Mouse (Mus musculus): ENCODE results near the gene Stt3b. TPM values are rescaled to one million over a fixed set of nuclear protein-coding genes. Genes with fewer than 3 reads are reported as not detected.

Gene Stt3b
- polyA plus RNA-seq, 1 experiment, result 14.7 TPM

DNA sequence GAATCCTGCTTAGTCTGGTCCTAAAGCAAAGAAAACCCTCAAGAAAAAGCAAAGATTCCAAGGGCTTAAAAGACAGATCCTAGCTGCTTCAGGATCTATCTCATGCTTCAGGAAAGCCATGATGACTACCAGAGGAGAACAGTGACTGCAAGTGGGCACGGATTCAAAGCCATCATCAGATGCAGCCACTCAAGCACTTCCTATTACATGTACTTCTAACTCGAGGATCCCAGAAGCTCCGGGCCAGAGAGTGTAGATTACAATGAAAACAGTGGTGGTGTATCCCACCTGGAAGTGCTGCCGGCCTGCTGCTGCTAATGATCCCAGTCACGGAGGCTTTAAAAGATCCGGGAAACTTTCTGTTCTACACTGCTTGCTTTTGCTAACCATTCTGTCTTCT, 4.0 kb downstream of the Stt3b start:
- Histone ChIP-seq H3K4me1 (peaks cover 67% of the 10 kb centered on the region), H3K36me3 (replicated peaks; ENCODE audit: low read length) (peaks cover 14% of the 10 kb centered on the region), H3K27me3 (replicated peaks) (no peaks in the 10 kb centered on the region), H3K4me3 (replicated peaks) (peak overlapping the region; percentile 99), H3K9me3 (no peaks in the 10 kb centered on the region)
- TF ChIP-seq GATA1 (IDR thresholded peaks at IDR 0.05; ENCODE audit: borderline replicate concordance, low read length), result no peak
- no peak for TF ChIP-seq FLI1 (IDR thresholded peaks at IDR 0.05; ENCODE audit: low read length)

DNA sequence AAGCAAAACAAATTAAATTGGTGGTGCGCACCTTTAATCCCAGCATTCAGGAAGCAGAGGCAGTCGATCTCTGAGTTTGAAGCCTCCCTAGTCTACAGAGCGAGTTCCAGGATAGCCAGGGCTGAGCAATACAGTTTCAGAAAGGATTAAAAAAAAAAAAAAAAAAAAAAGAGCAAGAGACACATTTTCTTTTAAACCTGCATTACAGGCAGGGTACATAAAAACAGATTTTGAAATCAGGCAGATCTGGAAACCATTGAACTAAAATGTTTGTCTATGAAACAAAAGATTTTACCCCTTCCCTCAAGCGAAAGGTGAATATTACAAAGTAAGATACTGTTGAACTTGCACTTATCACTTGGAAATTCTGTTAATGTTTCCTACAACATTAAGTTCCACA, 6.1 kb downstream of the Stt3b start:
- Histone ChIP-seq H3K36me3 (replicated peaks; ENCODE audit: low read length) (peaks cover 21% of the 10 kb centered on the region), H3K27me3 (replicated peaks) (no peaks in the 10 kb centered on the region), H3K4me3 (replicated peaks) (no peak overlapping the region), H3K9me3 (no peaks in the 10 kb centered on the region), H3K4me1 (peaks cover 81% of the 10 kb centered on the region)
- TF ChIP-seq GATA1 (IDR thresholded peaks at IDR 0.05; ENCODE audit: borderline replicate concordance, low read length), result no peak
- TF ChIP-seq FLI1 (IDR thresholded peaks at IDR 0.05; ENCODE audit: low read length), result no peak

DNA sequence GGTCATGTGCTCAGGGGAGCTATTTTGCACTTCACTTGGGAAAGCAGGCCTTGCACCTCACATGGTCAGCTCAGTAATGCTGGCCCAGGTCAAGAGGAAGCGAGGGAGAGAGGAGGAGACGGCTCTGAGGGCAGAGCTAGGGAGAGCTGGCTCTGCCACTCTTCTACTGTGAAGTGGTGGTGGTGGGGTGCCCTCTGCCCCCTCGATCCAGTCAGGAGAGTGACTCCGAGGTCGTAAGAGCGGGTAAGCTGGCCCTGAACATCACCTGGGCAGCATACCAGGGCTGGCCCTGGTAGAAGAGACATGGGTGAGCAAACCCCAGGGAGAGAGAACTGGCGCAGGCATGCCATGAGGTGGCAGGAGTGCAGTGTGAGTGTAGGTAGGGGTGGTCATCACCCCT, 8.6 kb downstream of the Stt3b start:
- H3K4me3 ChIP-seq (replicated peaks), result peak overlapping the region; percentile 76
- H3K4me1 ChIP-seq, result peaks cover 95% of the 10 kb centered on the region
- no peaks in the 10 kb centered on the region for H3K9me3 ChIP-seq
- no peak for TF ChIP-seq GATA1 (IDR thresholded peaks at IDR 0.05; ENCODE audit: borderline replicate concordance, low read length)
- no peak for TF ChIP-seq FLI1 (IDR thresholded peaks at IDR 0.05; ENCODE audit: low read length)
- H3K27me3 ChIP-seq (replicated peaks), result no peaks in the 10 kb centered on the region
- H3K36me3 ChIP-seq (replicated peaks; ENCODE audit: low read length), result peaks cover 26% of the 10 kb centered on the region

DNA sequence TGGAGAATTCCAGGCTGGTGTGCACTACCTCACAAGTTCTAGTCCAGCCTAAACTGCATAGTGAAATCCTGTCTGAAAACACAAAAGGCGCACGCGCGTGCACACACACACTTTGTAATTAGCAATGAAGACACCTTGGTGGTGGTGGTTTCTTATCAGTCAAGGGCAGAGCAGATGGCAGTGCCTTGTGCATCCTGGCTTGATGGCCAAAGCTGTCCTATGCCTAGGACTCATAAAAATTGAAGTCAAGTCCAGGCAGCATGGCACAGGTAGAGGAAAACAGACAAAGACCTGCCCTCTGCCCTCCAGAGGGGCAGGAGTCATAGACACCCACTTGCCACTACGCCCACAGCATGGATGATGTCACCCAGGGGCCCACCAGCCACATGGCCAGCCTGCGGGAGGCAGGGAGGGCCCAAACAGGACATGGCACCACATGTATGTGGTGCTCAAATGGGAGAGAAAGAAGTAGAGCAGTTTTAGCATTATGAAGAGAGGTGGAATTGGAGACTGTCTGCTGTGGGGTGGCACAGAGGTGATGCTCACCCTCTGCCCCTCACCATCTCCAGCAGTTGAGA, 9.1 kb downstream of the Stt3b start:
- no peak for TF ChIP-seq FLI1 (IDR thresholded peaks at IDR 0.05; ENCODE audit: low read length)
- no peak for TF ChIP-seq GATA1 (IDR thresholded peaks at IDR 0.05; ENCODE audit: borderline replicate concordance, low read length)
- Histone ChIP-seq H3K36me3 (replicated peaks; ENCODE audit: low read length) (peaks cover 26% of the 10 kb centered on the region), H3K27me3 (replicated peaks) (no peaks in the 10 kb centered on the region), H3K9me3 (no peaks in the 10 kb centered on the region), H3K4me1 (peaks cover 95% of the 10 kb centered on the region), H3K4me3 (replicated peaks) (peak overlapping the region; percentile 76)

DNA sequence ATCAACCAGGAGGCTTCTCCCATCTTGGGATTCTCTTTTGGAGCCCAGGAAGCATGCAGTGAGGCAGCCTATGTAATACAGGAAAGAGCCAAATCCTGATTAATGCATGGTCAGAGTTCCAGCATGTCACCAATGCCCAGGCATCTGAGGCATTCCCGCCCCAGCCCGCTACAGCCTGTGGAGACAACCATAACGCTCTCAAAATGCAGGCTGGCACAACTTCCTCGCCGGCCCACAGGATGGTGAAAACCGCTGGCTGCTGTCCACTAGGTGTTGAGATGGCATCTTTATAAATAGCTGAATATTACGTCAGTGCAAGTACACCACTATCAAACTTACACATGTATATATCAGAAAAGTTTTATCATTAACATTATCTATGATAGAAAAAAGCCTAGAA, 13.5 kb downstream of the Stt3b start:
- Histone ChIP-seq H3K36me3 (replicated peaks; ENCODE audit: low read length) (peaks cover 41% of the 10 kb centered on the region), H3K4me3 (replicated peaks) (peak overlapping the region; percentile 0), H3K27me3 (replicated peaks) (no peaks in the 10 kb centered on the region), H3K4me1 (peaks cover 92% of the 10 kb centered on the region), H3K9me3 (no peaks in the 10 kb centered on the region)
- no peak for TF ChIP-seq FLI1 (IDR thresholded peaks at IDR 0.05; ENCODE audit: low read length)
- TF ChIP-seq GATA1 (IDR thresholded peaks at IDR 0.05; ENCODE audit: borderline replicate concordance, low read length), result no peak

DNA sequence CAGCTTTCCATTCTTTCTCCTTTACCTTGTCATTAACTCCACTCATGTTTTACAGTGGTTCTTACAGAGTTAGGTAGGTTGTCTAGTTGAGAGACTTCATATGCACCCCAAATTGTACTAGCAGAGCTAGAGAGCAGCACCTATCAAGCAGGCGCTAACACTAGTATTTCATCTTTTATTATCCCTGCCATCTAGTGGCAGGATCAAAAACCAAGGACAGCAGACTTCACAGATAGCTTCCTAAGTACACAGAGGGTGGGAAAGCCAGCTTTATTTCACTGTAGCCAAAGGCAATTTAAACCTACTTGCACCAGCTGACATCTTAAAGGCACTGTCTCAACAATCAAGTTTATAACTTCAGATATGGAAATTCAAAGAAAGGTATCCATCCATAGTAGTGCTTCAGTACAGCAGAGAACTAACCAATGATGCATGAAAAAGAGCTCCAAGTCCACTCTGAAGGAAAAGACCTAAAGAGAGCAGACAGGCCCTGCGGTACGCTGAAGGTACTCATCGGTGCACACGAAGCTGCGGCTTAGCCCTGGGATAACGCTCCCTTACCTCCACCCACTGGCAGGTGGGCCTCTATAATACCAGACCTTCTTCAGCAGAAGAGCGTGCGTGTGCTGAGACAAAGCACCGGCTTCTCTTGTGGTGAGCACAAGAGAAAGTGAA, 16.2 kb downstream of the Stt3b start:
- H3K36me3 ChIP-seq (replicated peaks; ENCODE audit: low read length), result peaks cover 38% of the 10 kb centered on the region

DNA sequence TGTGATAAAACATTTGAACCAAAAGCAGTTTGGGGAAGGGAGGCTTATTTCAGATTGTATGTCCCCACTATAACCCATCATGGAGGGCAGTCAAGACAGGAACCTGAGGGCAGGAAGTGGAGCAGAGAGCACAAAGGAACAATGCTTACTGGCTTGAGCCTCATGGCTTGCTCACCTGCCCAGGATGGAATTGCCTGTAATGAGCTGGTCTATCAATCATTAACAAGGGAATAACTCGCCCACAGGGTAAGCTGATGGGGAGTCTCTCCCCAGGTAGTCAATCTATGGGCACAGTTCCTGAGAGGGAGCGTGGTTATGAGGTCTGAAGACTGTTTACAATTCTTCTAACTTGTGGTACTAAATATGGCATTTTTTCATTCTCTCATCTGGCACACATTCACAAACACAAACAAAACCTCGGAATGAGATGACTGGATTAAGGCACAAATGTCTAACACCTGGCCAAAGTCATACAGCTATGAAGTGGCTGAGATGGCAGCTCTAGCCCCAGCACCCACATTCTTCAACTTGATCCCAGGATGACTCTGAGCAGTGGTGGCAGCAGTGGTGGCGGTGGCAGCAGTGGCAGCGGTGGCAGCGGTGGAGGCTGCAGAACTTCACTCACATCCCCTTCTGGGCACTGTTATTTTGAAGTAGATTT, 22.3 kb downstream of the Stt3b start:
- Histone ChIP-seq H3K36me3 (replicated peaks; ENCODE audit: low read length) (peaks cover 30% of the 10 kb centered on the region), H3K9me3 (no peaks in the 10 kb centered on the region), H3K4me3 (replicated peaks) (no peak overlapping the region), H3K27me3 (replicated peaks) (no peaks in the 10 kb centered on the region), H3K4me1 (peaks cover 90% of the 10 kb centered on the region)
- TF ChIP-seq FLI1 (IDR thresholded peaks at IDR 0.05; ENCODE audit: low read length), result no peak
- TF ChIP-seq GATA1 (IDR thresholded peaks at IDR 0.05; ENCODE audit: borderline replicate concordance, low read length), result no peak

More for the DNA sequence above, 16.2 kb downstream of the Stt3b start:
- H3K4me1 ChIP-seq, result peaks cover 90% of the 10 kb centered on the region
- TF ChIP-seq FLI1 (IDR thresholded peaks at IDR 0.05; ENCODE audit: low read length), result no peak
- no peak for TF ChIP-seq GATA1 (IDR thresholded peaks at IDR 0.05; ENCODE audit: borderline replicate concordance, low read length)
- no peaks in the 10 kb centered on the region for H3K27me3 ChIP-seq (replicated peaks)
- H3K9me3 ChIP-seq, result no peaks in the 10 kb centered on the region
- H3K4me3 ChIP-seq (replicated peaks), result no peak overlapping the region

DNA sequence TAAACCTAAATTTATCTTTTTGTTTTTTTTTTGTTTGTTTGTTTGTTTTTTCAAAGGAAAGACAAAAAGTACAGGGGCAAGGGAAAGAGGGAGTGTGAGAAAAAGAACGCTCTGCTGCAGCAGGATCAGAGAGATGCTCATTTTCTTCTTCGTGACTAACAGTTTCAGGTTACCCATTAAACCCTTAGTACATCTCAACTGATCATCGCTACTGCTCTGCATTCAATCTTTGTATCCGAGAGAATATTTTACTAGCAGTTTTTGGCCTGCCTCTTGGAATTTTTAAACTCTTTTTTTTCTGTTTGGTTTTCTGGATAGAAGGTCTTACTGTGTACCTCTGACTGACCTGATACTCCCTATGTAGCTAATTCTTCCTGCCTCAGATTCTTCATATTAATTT, 25.8 kb downstream of the Stt3b start:
- Histone ChIP-seq H3K36me3 (replicated peaks; ENCODE audit: low read length) (peaks cover 43% of the 10 kb centered on the region), H3K4me3 (replicated peaks) (no peak overlapping the region), H3K27me3 (replicated peaks) (no peaks in the 10 kb centered on the region), H3K4me1 (peaks cover 70% of the 10 kb centered on the region), H3K9me3 (no peaks in the 10 kb centered on the region)
- TF ChIP-seq GATA1 (IDR thresholded peaks at IDR 0.05; ENCODE audit: borderline replicate concordance, low read length) (no peak), FLI1 (IDR thresholded peaks at IDR 0.05; ENCODE audit: low read length) (no peak)

DNA sequence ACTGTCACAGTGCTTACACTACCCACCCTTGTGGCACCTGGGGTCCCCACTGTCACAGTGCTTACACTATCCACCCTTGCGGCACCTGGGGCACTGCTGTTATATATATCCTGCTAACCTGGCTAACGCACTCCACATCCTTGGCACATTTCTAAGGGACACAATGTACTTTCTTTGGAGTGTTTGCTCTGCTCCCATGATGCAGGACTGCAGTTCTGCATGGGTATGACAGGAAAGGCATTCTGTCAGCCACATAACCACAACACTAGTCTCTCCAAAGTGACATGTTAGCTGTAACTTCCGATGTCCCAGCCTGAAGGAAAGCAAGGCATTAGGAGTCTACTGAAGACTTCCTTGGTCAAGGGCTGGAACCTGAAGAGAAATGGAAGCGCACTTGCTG, 26.8 kb downstream of the Stt3b start:
- no peaks in the 10 kb centered on the region for H3K9me3 ChIP-seq
- H3K27me3 ChIP-seq (replicated peaks), result no peaks in the 10 kb centered on the region
- peaks cover 67% of the 10 kb centered on the region for H3K4me1 ChIP-seq
- TF ChIP-seq GATA1 (IDR thresholded peaks at IDR 0.05; ENCODE audit: borderline replicate concordance, low read length) (no peak), FLI1 (IDR thresholded peaks at IDR 0.05; ENCODE audit: low read length) (no peak)
- peaks cover 52% of the 10 kb centered on the region for H3K36me3 ChIP-seq (replicated peaks; ENCODE audit: low read length)
- H3K4me3 ChIP-seq (replicated peaks), result peak overlapping the region; percentile 51

DNA sequence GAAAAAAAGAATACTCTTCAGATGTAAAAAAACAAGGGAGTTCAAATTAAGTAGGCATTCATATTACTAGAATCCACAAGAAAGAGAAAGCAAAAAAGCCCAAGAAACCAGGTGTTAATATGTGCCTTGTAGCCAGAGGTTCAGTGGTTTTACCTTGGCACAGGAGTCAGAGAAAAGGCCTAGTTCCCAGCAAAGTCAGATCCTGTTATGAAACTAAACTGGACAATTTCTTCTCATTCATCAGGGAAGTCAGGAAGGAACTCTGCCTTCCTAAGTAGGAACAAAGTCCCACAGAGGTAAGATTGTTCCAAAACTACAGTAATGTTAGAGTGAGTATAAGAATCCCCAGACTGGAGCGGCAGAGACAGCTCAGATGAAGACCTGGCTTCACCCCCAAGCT, 31.6 kb downstream of the Stt3b start:
- no peaks in the 10 kb centered on the region for H3K27me3 ChIP-seq (replicated peaks)
- no peak overlapping the region for H3K4me3 ChIP-seq (replicated peaks)
- no peaks in the 10 kb centered on the region for H3K9me3 ChIP-seq
- H3K4me1 ChIP-seq, result peaks cover 25% of the 10 kb centered on the region
- H3K36me3 ChIP-seq (replicated peaks; ENCODE audit: low read length), result peaks cover 78% of the 10 kb centered on the region
- TF ChIP-seq FLI1 (IDR thresholded peaks at IDR 0.05; ENCODE audit: low read length), result no peak
- no peak for TF ChIP-seq GATA1 (IDR thresholded peaks at IDR 0.05; ENCODE audit: borderline replicate concordance, low read length)

Measured in megakaryocyte, embryonic 14.5 days (primary cell).